Mouse (Mus musculus): ENCODE measurements at regions not wholly inside any gene's neighbourhood (a gene's known extent, or its start where the extent isn't known, plus 50 kb on each side); places are given as distances from the start of the nearest gene placed in this dataset.

DNA sequence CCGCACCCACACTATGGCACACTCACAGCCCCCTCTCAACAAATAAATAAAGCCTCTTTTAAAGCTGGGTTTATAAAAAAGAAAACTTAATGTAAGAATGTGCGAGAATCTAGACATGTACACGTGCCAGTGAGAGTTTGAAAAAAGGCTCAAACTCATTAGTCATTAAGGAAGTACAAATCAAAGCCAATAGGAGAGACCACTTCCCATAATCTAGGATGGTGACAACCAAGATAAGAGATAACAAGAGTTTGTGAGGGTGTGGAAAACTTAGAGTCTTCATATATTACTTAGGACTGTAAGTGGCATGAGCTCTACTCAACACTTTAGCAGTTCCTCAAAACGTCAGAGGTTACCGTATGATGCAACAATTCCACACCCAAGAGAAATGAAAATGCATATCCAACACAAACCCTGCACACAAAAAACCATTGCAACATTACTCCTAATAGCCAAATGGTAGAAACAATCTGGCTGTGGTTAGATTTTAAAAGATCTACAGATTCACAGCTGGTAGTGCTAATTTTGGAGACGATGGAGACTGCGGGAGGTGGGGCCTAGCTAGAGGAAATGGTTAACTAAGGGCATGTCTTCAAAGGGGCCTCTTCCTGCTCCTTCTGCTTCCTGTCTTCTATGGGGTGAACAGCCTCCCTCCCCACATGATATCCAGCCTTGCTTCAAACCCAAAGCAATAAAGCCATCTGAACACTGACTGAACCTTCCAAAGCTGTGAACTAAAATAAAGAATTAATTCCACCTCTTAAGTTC, 102.1 kb upstream of the Usp9x start (continued):
- TF ChIP-seq POLR2AphosphoS5 (IDR thresholded peaks at IDR 0.05; ENCODE audit: borderline replicate concordance, low read depth, low read length) (no peak), BHLHE40 (IDR thresholded peaks at IDR 0.05; ENCODE audit: borderline replicate concordance, low read depth, low read length) (peak; percentile 85), GATA1 (IDR thresholded peaks at IDR 0.05; ENCODE audit: low read depth, low read length) (peak; percentile 86), KAT2A (conservative IDR thresholded peaks at IDR 0.05; ENCODE audit: low read depth, low read length) (0 out of 2 replicates have a peak, but pooled peaks have one; percentile 11), MAZ (IDR thresholded peaks at IDR 0.05; ENCODE audit: low read depth, low read length) (no peak), TAL1 (IDR thresholded peaks at IDR 0.05; ENCODE audit: low read length) (no peak), MAX (IDR thresholded peaks at IDR 0.05; ENCODE audit: low read length) (peak; percentile 78; the same call in 1 of the 2 replicates), JUND (IDR thresholded peaks at IDR 0.05; ENCODE audit: low read depth, low read length) (no peak), ZMIZ1 (IDR thresholded peaks at IDR 0.05; ENCODE audit: low read depth, low read length) (no peak), ELF1 (IDR thresholded peaks at IDR 0.05; ENCODE audit: low read depth, low read length) (peak; percentile 22; the same call in 1 of the 2 replicates), USF1 (IDR thresholded peaks at IDR 0.05; ENCODE audit: low read depth, low read length) (peak; percentile 31; the same call in 1 of the 2 replicates), MEF2A (IDR thresholded peaks at IDR 0.05; ENCODE audit: extremely low read depth, insufficient replicate concordance, low read depth, low read length, poor library complexity, severe bottlenecking) (peak; percentile 20; the same call in 1 of the 2 replicates), POLR2A (IDR thresholded peaks at IDR 0.05; ENCODE audit: control insufficient read depth in 1 of 2, insufficient read depth in 1 of 2, low read depth in 1 of 2, low read length in 2 of 2, poor library complexity in 1 of 2) (no peak), ZKSCAN1 (IDR thresholded peaks at IDR 0.05; ENCODE audit: low read depth, low read length) (no peak)

- Histone ChIP-seq H3K9me3 (replicated peaks; ENCODE audit: insufficient read depth, low read length) (no peaks in the 10 kb centered on the region), H3K27me3 (ENCODE audit: control insufficient read depth in 1 of 2, insufficient read depth in 2 of 2, low read length in 2 of 2) (no peaks in the 10 kb centered on the region; a peak in 1 of 4 replicates), H3K36me3 (ENCODE audit: control insufficient read depth in 1 of 2, insufficient read depth in 2 of 2, low read length in 2 of 2) (peaks cover 0 to 7% of the 10 kb centered on the region in 2 experiments; a peak in 2 of 4 replicates), H3K27ac (ENCODE audit: control insufficient read depth, low read depth, low read length) (no peak overlapping the region; the same call in 1 of the 2 replicates), H3K4me3 (ENCODE audit: control insufficient read depth in 1 of 2, insufficient read depth in 1 of 2, low read depth in 2 of 2, low read length in 2 of 2) (peak overlapping the region; percentile 19 to 44), H3K79me2 (ENCODE audit: control insufficient read depth, insufficient read depth, low read length, poor library complexity) (no peaks in the 10 kb centered on the region), H3K9ac (ENCODE audit: control insufficient read depth, low read depth, low read length, poor library complexity, severe bottlenecking) (peak overlapping the region; percentile 4; the same call in 1 of the 2 replicates), H3K4me1 (ENCODE audit: control insufficient read depth in 1 of 2, insufficient read depth in 2 of 2, low read length in 2 of 2) (peaks cover 3 to 11% of the 10 kb centered on the region in 2 experiments)
- no peak for TF ChIP-seq GATA1 (IDR thresholded peaks at IDR 0.05; ENCODE audit: low read depth, low read length)
- TF ChIP-seq BHLHE40 (IDR thresholded peaks at IDR 0.05; ENCODE audit: borderline replicate concordance, low read depth, low read length) = no peak
- TF ChIP-seq MYB (IDR thresholded peaks at IDR 0.05; ENCODE audit: low read depth, low read length) = no peak
- TF ChIP-seq MAX (IDR thresholded peaks at IDR 0.05; ENCODE audit: low read length) = 0 out of 2 replicates have a peak, but pooled peaks have one; percentile 18
- no peak for TF ChIP-seq RCOR1 (IDR thresholded peaks at IDR 0.05; ENCODE audit: low read depth, low read length)
- TF ChIP-seq EP300 (IDR thresholded peaks at IDR 0.05; ENCODE audit: low read depth in 1 of 2, low read length in 2 of 2) = 0 out of 4 replicates have a peak, but pooled peaks of 1 of the 2 experiments have one; percentile 9
- TF ChIP-seq JUND (IDR thresholded peaks at IDR 0.05; ENCODE audit: low read depth, low read length) = no peak
- TF ChIP-seq ZMIZ1 (IDR thresholded peaks at IDR 0.05; ENCODE audit: low read depth, low read length) = no peak
- no peak for TF ChIP-seq USF1 (IDR thresholded peaks at IDR 0.05; ENCODE audit: low read depth, low read length)
- no peak for TF ChIP-seq MAZ (IDR thresholded peaks at IDR 0.05; ENCODE audit: low read depth, low read length)
- TF ChIP-seq MEF2A (IDR thresholded peaks at IDR 0.05; ENCODE audit: extremely low read depth, insufficient replicate concordance, low read depth, low read length, poor library complexity, severe bottlenecking) = no peak
- no peak for TF ChIP-seq POLR2A (IDR thresholded peaks at IDR 0.05; ENCODE audit: control insufficient read depth in 1 of 2, insufficient read depth in 1 of 2, low read depth in 1 of 2, low read length in 2 of 2, poor library complexity in 1 of 2)
- TF ChIP-seq CHD1 (IDR thresholded peaks at IDR 0.05; ENCODE audit: low read depth, low read length) = no peak
- TF ChIP-seq HCFC1 (IDR thresholded peaks at IDR 0.05; ENCODE audit: low read depth, low read length) = no peak
- TF ChIP-seq E2F4 (IDR thresholded peaks at IDR 0.05; ENCODE audit: borderline replicate concordance, low read depth, low read length) = no peak
- no peak for TF ChIP-seq NELFE (IDR thresholded peaks at IDR 0.05; ENCODE audit: low read depth, low read length)
- 0 out of 2 replicates have a peak, but pooled peaks have one; percentile 45 for TF ChIP-seq GABPA (IDR thresholded peaks at IDR 0.05; ENCODE audit: low read depth, low read length)
- no peak for TF ChIP-seq ETS1 (IDR thresholded peaks at IDR 0.05; ENCODE audit: low read depth, low read length)
- peak; percentile 74 for DNase-seq (ENCODE audit: low read depth, low spot score)
Observed at GRCm38 (mm10) chrX:12959467-12960314, 111.6 kb upstream of the Usp9x start.

Data from MEL (cell line).